Mouse (Mus musculus) limb, embryonic 14.5 days (tissue): ENCODE results near the gene Scrn3. TPM values are rescaled to one million over a fixed set of nuclear protein-coding genes. Genes with fewer than 3 reads are reported as not detected.

Experiments used
- ATAC-seq: fragments of 200-750 bp; cut with Nextera tagmentation; 2 replicates; pipeline ENCODE4 v1.8.0; 2017; ENCODE audit warnings: low read depth, moderate number of reproducible peaks, moderate TSS enrichment; ENCODE audit not compliant: low FRiP score
- DNase-seq: peaks from one replicate; pipeline ENCODE4 v3.0.0-alpha.2; 2015; ENCODE audit warnings: low spot score
- H3K27ac ChIP-seq: fragments of 300-500 bp; sonication (generic); replicated peaks from 2 replicates; pipeline ENCODE4 v1.5.1; 2014; ENCODE audit warnings: low read depth, mild to moderate bottlenecking, low read length, moderate library complexity, mixed read lengths
- H3K27me3 ChIP-seq: fragments of 300-500 bp; sonication (generic); 2 replicates; pipeline ENCODE4 v1.6.1; 2014; ENCODE audit warnings: low read length, mixed read lengths; ENCODE audit not compliant: control insufficient read depth, insufficient read depth
- H3K36me3 ChIP-seq: fragments of 300-500 bp; sonication (generic); 2 replicates; pipeline ENCODE4 v1.6.1; 2014; ENCODE audit warnings: mild to moderate bottlenecking, low read length, moderate library complexity, mixed read lengths; ENCODE audit not compliant: control insufficient read depth, insufficient read depth
- H3K4me1 ChIP-seq: fragments of 300-500 bp; sonication (generic); 2 replicates; pipeline ENCODE4 v1.6.1; 2014; ENCODE audit warnings: antibody characterized with exemption, low read length, mixed read lengths; ENCODE audit not compliant: control insufficient read depth, insufficient read depth
- H3K4me2 ChIP-seq: fragments of 300-500 bp; sonication (generic); replicated peaks from 2 replicates; pipeline ENCODE4 v1.6.1; 2014; ENCODE audit warnings: low read depth, mild to moderate bottlenecking, low read length, moderate library complexity; ENCODE audit not compliant: severe bottlenecking
- H3K4me3 ChIP-seq: fragments of 300-500 bp; sonication (generic); replicated peaks from 2 replicates; pipeline ENCODE4 v1.5.1; 2014; ENCODE audit warnings: low read length
- H3K9ac ChIP-seq: fragments of 300-500 bp; sonication (generic); 2 replicates; pipeline ENCODE4 v1.6.1; 2014; ENCODE audit warnings: mild to moderate bottlenecking, low read depth, low read length, moderate library complexity; ENCODE audit not compliant: severe bottlenecking
- H3K9me3 ChIP-seq: fragments of 300-500 bp; sonication (generic); 2 replicates; pipeline ENCODE4 v1.6.1; 2016; ENCODE audit warnings: low read length; ENCODE audit not compliant: control insufficient read depth
- POLR2A ChIP-seq: fragments of 200-500 bp; IDR thresholded peaks from 2 replicates; pipeline ENCODE4 v1.8.0; 2012; ENCODE audit warnings: inconsistent platforms, mild to moderate bottlenecking, moderate library complexity, borderline replicate concordance; ENCODE audit not compliant: insufficient read depth, insufficient read length; ENCODE audit errors: extremely low read depth
- WGBS: fragments of 180-500 bp; shearing (Covaris S2); extraction: QIAGEN DNeasy Blood & Tissue Kit; methylation state at CpG from one replicate; pipeline ENCODE4 v1.1.7; 2014; 5-methylcytosine and 5-hydroxymethylcytosine counted together
- polyA plus RNA-seq, 2 experiments: library from polyadenylated mRNA; depleted of rRNA in 1 of 2; stranded (reverse) in 1 of 2; unstranded in 1 of 2; fragments of >200 nt; fragmentation: Nextera tagmentation in 1 of 2; extraction: Ambion mirVana in 1 of 2; gene quantifications; 2 replicates each; pipeline versions ENCODE4 v1.2.1 to v1.2.3; 2012 to 2014

Scrn3 gene
- polyA plus RNA-seq, 2 experiments, result 12.0 to 13.6 TPM

- peak; percentile 96 for DNase-seq
- TF ChIP-seq POLR2A, result peak; percentile 78; the same call in 1 of the 2 replicates
- Histone ChIP-seq H3K4me3 (peak within 1 kb of the TSS; percentile 69), H3K36me3 (0 out of 2 replicates have a peak, but pooled peaks cover 4% of the 10 kb centered on the region), H3K27ac (peak within 1 kb of the TSS; percentile 16; the same call in 1 of the 2 replicates), H3K27me3 (no peaks in the 10 kb centered on the region), H3K9me3 (no peaks in the 10 kb centered on the region), H3K4me1 (no peaks in the 10 kb centered on the region), H3K4me2 (peak within 1 kb of the TSS; percentile 97), H3K9ac (peak within 1 kb of the TSS; percentile 59)
- peak; percentile 99 for ATAC-seq
- WGBS, result 1% methylated on average over 39 of the region's 44 CpGs
Observed at GRCm38 (mm10) chr2:73386356-73387046, 74.1 kb downstream of the Scrn3 start, which contains the start of gene Gpr155. Gene Gpr155 (minus strand): TSS chr2:73386572.

Other genes with a start within 250 kb of the Scrn3 start
- 33.6 and 49.7 TPM in 2 replicates for gene Ola1, start 93.7 kb upstream of the Scrn3 start, polyA plus RNA-seq (2012; rRNA removed)
- 89.8 and 95.4 TPM in 2 replicates for gene Ola1, start 93.7 kb upstream of the Scrn3 start, polyA plus RNA-seq (2014; fragmentation: Nextera tagmentation; extraction: Ambion mirVana)
- 2.4 and 2.5 TPM in 2 replicates for gene Sp9, start 40.7 kb upstream of the Scrn3 start, polyA plus RNA-seq (2012; rRNA removed)
- 1.7 and 2.5 TPM in 2 replicates for gene Sp9, start 40.7 kb upstream of the Scrn3 start, polyA plus RNA-seq (2014; fragmentation: Nextera tagmentation; extraction: Ambion mirVana)
- 14.4 and 22.1 TPM in 2 replicates for gene Cir1, start 100 bp downstream of the Scrn3 start, polyA plus RNA-seq (2012; rRNA removed)
- gene Cir1, start 100 bp downstream of the Scrn3 start, polyA plus RNA-seq (2014; fragmentation: Nextera tagmentation; extraction: Ambion mirVana), result 25.2 and 27.8 TPM in 2 replicates
- gene Gpr155, start 74.0 kb downstream of the Scrn3 start, polyA plus RNA-seq (2012; rRNA removed), result 3.0 and 3.9 TPM in 2 replicates
- 6.2 and 6.4 TPM in 2 replicates for gene Gpr155, start 74.0 kb downstream of the Scrn3 start, polyA plus RNA-seq (2014; fragmentation: Nextera tagmentation; extraction: Ambion mirVana)
- gene Wipf1, start 217.1 kb downstream of the Scrn3 start, polyA plus RNA-seq (2012; rRNA removed), result 20.1 and 25.8 TPM in 2 replicates
- gene Wipf1, start 217.1 kb downstream of the Scrn3 start, polyA plus RNA-seq (2014; fragmentation: Nextera tagmentation; extraction: Ambion mirVana), result 25.7 and 27.8 TPM in 2 replicates